Mouse (Mus musculus) limb, embryonic 11.5 days (tissue): ENCODE results near the gene Mapk11. TPM values are rescaled to one million over a fixed set of nuclear protein-coding genes. Genes with fewer than 3 reads are reported as not detected.

Experiments
- ATAC-seq: fragments of 200-750 bp; cut with Nextera tagmentation; 2 replicates; pipeline ENCODE4 v1.8.0; 2017; ENCODE audit warnings: low read depth; ENCODE audit not compliant: insufficient number of reproducible peaks, low FRiP score, low TSS enrichment
- DNase-seq: peaks from one replicate; pipeline ENCODE4 v3.0.0-alpha.2; 2015; ENCODE audit warnings: low spot score
- H3K27ac ChIP-seq: fragments of 300-500 bp; sonication (generic); replicated peaks from 2 replicates; pipeline ENCODE4 v1.5.1; 2014; ENCODE audit warnings: low read depth, mild to moderate bottlenecking, low read length
- H3K27me3 ChIP-seq: fragments of 300-500 bp; sonication (generic); 2 replicates; pipeline ENCODE4 v1.6.1; 2014; ENCODE audit warnings: mild to moderate bottlenecking, low read length, mixed read lengths; ENCODE audit not compliant: control insufficient read depth, insufficient read depth
- H3K36me3 ChIP-seq: fragments of 300-500 bp; sonication (generic); 2 replicates; pipeline ENCODE4 v1.6.1; 2014; ENCODE audit warnings: mild to moderate bottlenecking, low read length, moderate library complexity, mixed read lengths; ENCODE audit not compliant: control insufficient read depth, insufficient read depth
- H3K4me1 ChIP-seq: fragments of 300-500 bp; sonication (generic); 2 replicates; pipeline ENCODE4 v1.6.1; 2014; ENCODE audit warnings: low read length, mixed read lengths; ENCODE audit not compliant: control insufficient read depth, insufficient read depth
- H3K4me2 ChIP-seq: fragments of 300-500 bp; sonication (generic); 2 replicates; pipeline ENCODE4 v1.6.1; 2014; ENCODE audit warnings: low read depth, mild to moderate bottlenecking, moderate library complexity; ENCODE audit not compliant: severe bottlenecking
- H3K4me3 ChIP-seq: fragments of 300-500 bp; sonication (generic); 2 replicates; pipeline ENCODE4 v1.5.1; 2014; ENCODE audit warnings: low read depth, low read length
- H3K9ac ChIP-seq: fragments of 300-500 bp; sonication (generic); 2 replicates; pipeline ENCODE4 v1.6.1; 2014; ENCODE audit warnings: mild to moderate bottlenecking, low read length
- H3K9me3 ChIP-seq: fragments of 300-500 bp; sonication (generic); 2 replicates; pipeline ENCODE4 v1.6.1; 2016; ENCODE audit warnings: low read length; ENCODE audit not compliant: control insufficient read depth
- WGBS: fragments of 180-500 bp; shearing (Covaris S2); extraction: QIAGEN DNeasy Blood & Tissue Kit; methylation state at CpG from one replicate; pipeline ENCODE4 v1.1.7; 2014; 5-methylcytosine and 5-hydroxymethylcytosine counted together
- polyA plus RNA-seq: library from polyadenylated mRNA; unstranded; fragments of >200 nt; fragmentation: Nextera tagmentation; extraction: Ambion mirVana; gene quantifications from 2 replicates; pipeline ENCODE4 v1.2.1, GENCODE M21; 2014

The Mapk11 gene
- polyA plus RNA-seq, 1 experiment from 2014 or later: 15.3 TPM

- Histone ChIP-seq H3K27me3 (no peaks in the 10 kb centered on the region), H3K36me3 (no peaks in the 10 kb centered on the region), H3K4me3 (no peak overlapping the region), H3K9ac (no peak overlapping the region), H3K4me1 (peaks cover 33% of the 10 kb centered on the region), H3K27ac (no peak overlapping the region), H3K4me2 (no peak overlapping the region), H3K9me3 (no peaks in the 10 kb centered on the region)
- ATAC-seq (no peak), DNase-seq (no peak)
- WGBS: 41% methylated on average over 6 of the region's 6 CpGs
Measured at GRCm38 (mm10) chr15:89182328-89182741, 32.9 kb upstream of the Mapk11 start.

DNA sequence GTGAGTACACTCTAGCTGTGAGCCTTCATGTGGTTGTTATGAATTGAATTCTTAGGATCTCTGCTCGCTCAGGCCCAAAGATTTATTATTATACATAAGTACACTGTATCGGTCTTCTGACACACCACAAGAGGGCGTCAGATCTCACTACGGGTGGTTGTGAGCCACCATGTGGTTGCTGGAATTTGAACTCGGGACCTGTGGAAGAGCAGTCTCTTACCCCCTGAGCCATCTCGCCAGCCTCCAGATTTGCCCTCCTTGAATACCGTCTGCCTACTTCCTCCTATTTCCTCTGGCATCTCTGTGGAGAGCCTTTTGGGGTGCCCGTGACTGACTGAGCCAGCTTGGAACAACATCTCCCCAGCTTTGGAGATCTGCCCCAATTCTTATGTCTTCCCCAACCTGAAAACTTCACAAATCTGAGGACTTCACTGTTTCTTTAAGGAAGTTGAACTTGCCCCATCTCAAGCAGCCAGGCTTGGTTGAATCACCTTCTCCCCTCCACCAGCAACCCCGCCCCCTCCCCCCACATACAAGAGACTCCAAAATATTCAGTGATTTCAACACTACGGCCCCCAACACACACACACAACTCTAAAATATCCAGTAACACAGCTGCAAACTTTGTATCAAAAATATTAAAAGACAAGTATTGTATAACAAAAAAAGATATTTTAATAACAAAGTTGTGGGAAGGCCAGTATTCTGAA, 32.3 kb upstream of the Mapk11 start:
- 73% methylated on average over 10 of the region's 10 CpGs for WGBS
- no peak overlapping the region for H3K4me3 ChIP-seq
- no peak for ATAC-seq
- peak overlapping the region; percentile 67; the same call in 1 of the 2 replicates for H3K4me2 ChIP-seq
- DNase-seq: no peak
- no peak overlapping the region for H3K27ac ChIP-seq
- no peaks in the 10 kb centered on the region for H3K27me3 ChIP-seq
- no peaks in the 10 kb centered on the region for H3K36me3 ChIP-seq
- H3K9me3 ChIP-seq: no peaks in the 10 kb centered on the region
- H3K4me1 ChIP-seq: peaks cover 40% of the 10 kb centered on the region
- no peak overlapping the region for H3K9ac ChIP-seq

GRCm38 (mm10) chr15:89180571-89181229, 31.3 kb upstream of the Mapk11 start, which contains the start of gene Plxnb2:
TSS of gene Plxnb2 (minus strand) at chr15:89180788.
- Histone ChIP-seq H3K9me3 (no peaks in the 10 kb centered on the region), H3K4me2 (peak within 1 kb of the TSS; percentile 67), H3K4me1 (peaks cover 43% of the 10 kb centered on the region), H3K36me3 (no peaks in the 10 kb centered on the region), H3K27me3 (no peaks in the 10 kb centered on the region), H3K9ac (peak within 1 kb of the TSS; percentile 91), H3K4me3 (peak within 1 kb of the TSS; percentile 94), H3K27ac (peak within 1 kb of the TSS; percentile 86)
- WGBS: under 1% methylated on average over 54 of the region's 72 CpGs
- ATAC-seq: peak; percentile 83
- DNase-seq: peak; percentile 87

GRCm38 (mm10) chr15:89180081-89180541, 30.7 kb upstream of the Mapk11 start:
- peaks cover 42% of the 10 kb centered on the region for H3K4me1 ChIP-seq
- ATAC-seq (no peak), DNase-seq (peak; percentile 67)
- H3K9me3 ChIP-seq: no peaks in the 10 kb centered on the region
- H3K4me3 ChIP-seq: peak overlapping the region; percentile 94
- WGBS: under 1% methylated on average over 26 of the region's 26 CpGs
- peak overlapping the region; percentile 86 for H3K27ac ChIP-seq
- H3K9ac ChIP-seq: peak overlapping the region; percentile 91
- no peaks in the 10 kb centered on the region for H3K36me3 ChIP-seq
- peak overlapping the region; percentile 67 for H3K4me2 ChIP-seq
- H3K27me3 ChIP-seq: no peaks in the 10 kb centered on the region

GRCm38 (mm10) chr15:89179630-89179964, 30.2 kb upstream of the Mapk11 start:
- H3K9ac ChIP-seq: peak overlapping the region; percentile 91
- ATAC-seq (no peak), DNase-seq (no peak)
- H3K27me3 ChIP-seq: no peaks in the 10 kb centered on the region
- H3K4me3 ChIP-seq: peak overlapping the region; percentile 94
- H3K36me3 ChIP-seq: no peaks in the 10 kb centered on the region
- peak overlapping the region; percentile 86 for H3K27ac ChIP-seq
- WGBS: 3% methylated on average over 6 of the region's 6 CpGs
- H3K4me1 ChIP-seq: peaks cover 41% of the 10 kb centered on the region
- H3K9me3 ChIP-seq: no peaks in the 10 kb centered on the region
- H3K4me2 ChIP-seq: peak overlapping the region; percentile 67

- no peaks in the 10 kb centered on the region for H3K9me3 ChIP-seq
- peak overlapping the region; percentile 94 for H3K4me3 ChIP-seq
- peak overlapping the region; percentile 91; the same call in 1 of the 2 replicates for H3K9ac ChIP-seq
- peak; percentile 79 for DNase-seq
- H3K27ac ChIP-seq: no peak overlapping the region; the same call in 1 of the 2 replicates
- peak overlapping the region; percentile 67 for H3K4me2 ChIP-seq
- 5% methylated on average over 16 of the region's 16 CpGs for WGBS
- H3K27me3 ChIP-seq: no peaks in the 10 kb centered on the region
- peak; percentile 35 for ATAC-seq
- no peaks in the 10 kb centered on the region for H3K36me3 ChIP-seq
- H3K4me1 ChIP-seq: peaks cover 43% of the 10 kb centered on the region
Measured at GRCm38 (mm10) chr15:89178954-89179629, 29.7 kb upstream of the Mapk11 start.

DNA sequence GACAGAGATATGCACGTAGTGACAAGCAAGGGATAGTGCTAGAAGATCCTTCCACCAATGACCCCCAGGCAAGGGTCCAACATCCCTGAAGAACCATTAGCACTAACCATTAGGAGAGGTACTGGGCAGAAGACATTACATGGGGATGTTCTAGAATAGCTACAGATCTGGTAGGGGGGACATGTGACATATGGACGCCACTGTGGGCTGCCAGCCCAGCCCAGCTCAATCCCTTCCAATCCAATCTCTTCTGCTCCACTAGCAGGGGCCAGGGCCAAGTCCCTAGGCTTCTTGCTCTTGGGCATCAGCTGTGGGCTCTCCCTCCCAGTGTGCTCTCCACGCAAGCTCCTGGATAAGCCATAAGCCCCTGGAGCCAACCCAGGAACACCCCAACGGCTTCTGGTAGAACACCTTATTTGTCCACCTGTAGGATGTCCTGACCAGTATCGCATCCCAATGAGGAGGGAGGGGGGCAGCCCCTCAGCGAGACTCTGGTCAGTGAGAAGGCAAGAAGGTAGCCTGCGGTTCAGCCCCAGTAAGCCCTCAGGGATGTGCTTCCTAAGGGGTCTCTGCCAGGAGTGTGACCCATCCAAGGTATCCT, 28.9 kb upstream of the Mapk11 start:
- H3K4me2 ChIP-seq: peak overlapping the region; percentile 67
- H3K9ac ChIP-seq: no peak overlapping the region; the same call in 1 of the 2 replicates
- peaks cover 47% of the 10 kb centered on the region for H3K4me1 ChIP-seq
- H3K27ac ChIP-seq: no peak overlapping the region
- H3K9me3 ChIP-seq: no peaks in the 10 kb centered on the region
- DNase-seq (no peak), ATAC-seq (no peak)
- H3K36me3 ChIP-seq: no peaks in the 10 kb centered on the region
- WGBS: 69% methylated on average over 7 of the region's 7 CpGs
- H3K4me3 ChIP-seq: peak overlapping the region; percentile 94
- H3K27me3 ChIP-seq: no peaks in the 10 kb centered on the region
